Mouse (Mus musculus) hematopoietic multipotent progenitor cell, adult 10-12 weeks (in vitro differentiated cells): Measurements from ENCODE around the gene Wfikkn2. TPM values are rescaled to one million over a fixed set of nuclear protein-coding genes. Genes with fewer than 3 reads are reported as not detected.

Source experiments
- polyA plus RNA-seq: library from polyadenylated mRNA; stranded (reverse); fragments of >175 nt; gene quantifications from 2 replicates; pipeline ENCODE4 v1.2.3, GENCODE M21; 2012; ENCODE audit warnings: low replicate concordance

Gene Wfikkn2
- 0.40 and 0.65 TPM in 2 replicates for polyA plus RNA-seq

DNA sequence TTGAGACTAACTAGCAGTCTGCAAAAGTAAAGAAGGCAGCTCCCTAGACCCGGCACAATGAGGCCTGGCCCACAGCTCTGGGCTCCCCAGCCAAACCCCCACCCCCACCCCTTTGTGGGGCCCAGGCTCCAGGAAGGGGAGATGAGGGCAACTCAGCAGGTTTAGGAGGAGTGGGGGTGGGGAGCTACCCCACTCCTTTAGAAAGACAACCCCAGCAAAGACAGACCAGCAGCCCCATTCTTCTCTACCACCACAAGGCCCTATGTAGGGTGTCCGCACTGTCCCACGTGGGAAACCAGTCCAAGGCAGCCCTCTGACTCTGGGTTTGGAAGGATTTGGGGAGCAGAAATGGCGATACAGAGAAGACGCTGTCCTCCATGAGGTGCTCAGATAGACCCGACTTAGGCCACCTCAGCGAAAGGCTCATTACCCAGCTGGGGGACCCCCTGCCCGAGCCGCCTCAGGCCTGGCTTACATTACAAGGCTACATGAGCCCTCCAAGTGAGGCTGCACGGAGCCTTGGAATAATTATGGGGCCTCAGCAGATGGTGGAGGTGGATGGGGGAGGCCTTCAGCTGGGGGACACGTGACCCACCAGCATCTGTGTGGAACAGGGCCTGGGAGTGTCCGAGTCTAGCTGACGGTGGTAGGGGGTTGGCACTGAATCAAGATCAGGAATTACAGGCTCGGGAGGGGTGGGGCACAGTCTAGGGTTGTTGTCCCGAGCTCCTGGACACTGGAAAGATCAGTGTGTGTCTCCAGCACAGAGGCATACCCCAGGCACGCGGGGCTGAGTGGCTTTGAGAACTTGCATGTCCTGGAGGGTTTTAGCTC is at the start of gene Wfikkn2:
Gene Wfikkn2, minus strand, starts transcription at position 51 of the 834 bp plus-strand sequence.

DNA sequence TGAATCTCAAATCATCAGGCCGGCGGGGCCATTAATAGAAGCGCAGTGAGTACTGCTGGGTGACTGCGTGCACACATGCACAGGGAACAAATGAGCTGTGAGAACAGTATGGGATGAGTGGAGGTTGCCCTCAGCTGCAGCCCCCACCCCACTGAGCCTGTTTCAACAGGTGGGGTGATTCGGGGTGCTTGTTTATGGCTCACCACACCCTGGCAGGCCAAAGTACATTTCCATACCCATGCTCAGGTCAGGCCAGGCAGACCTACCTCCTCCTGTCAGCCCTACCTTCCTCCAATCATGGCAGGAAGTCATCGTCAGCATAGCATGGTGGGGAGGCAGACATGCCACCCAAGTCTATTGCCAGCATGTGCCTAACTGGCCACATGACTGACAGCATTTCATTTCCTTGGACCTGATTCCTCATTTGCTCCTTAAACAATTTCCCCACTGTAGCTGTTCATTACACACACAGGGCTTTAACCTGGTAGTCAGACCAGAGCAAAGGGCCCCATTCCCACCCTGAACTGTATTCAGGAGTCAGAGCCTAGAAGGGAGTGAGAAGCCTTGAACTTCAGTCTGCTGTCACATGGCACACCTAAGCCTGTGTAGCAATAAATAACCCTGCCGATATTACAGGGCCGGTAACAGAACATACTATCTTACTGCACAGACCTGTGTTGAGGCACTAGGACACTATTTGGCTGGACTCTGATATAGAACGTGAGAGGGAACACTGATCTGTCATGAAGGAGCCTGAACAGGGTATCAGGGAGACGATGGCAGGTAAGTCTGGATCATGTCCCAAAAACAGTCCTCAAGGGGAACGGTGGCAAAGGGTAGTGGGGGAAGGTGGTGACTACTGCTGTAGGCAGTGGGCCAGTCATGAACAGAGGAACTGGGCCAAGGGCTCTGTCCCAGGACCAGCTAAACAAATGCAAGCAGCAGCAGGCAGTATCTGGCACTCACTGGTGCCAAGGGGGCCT is 35.7 kb upstream of the Wfikkn2 start, which contains the start of gene Gm21885:
Gene Gm21885, plus strand, starts transcription at position 675 of the 983 bp plus-strand sequence.

DNA sequence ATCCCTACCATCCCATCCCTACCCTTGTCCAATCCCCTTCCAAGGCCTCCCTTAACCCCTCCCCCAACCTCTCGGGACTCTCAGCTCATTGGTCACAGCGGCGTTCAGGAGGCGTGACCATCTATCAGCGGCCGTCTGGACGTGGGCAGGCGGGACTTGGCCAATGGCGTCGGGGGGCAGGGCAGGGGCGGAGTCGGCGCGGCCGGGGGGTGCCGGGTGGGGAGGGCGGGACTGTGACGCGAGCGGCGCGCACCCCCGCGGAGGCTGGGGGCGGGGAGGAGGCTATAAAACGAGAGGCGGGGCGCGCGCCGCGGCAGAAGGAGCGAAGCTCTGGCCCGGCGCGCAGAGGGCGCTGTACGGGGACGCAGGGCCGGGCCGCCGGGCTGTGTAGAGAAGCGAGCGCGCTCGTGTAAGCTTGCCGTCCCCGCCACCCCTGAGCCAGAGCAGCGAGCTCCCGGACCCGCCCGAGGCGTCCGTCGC is 34.6 kb downstream of the Wfikkn2 start, which contains the start of gene Tob1:
Gene Tob1, plus strand, starts transcription at position 331 of the 480 bp plus-strand sequence.

Other genes with a start within 250 kb of the Wfikkn2 start
- gene Spag9, start 249.9 kb downstream of the Wfikkn2 start, polyA plus RNA-seq, result 19.4 and 43.5 TPM in 2 replicates
- 21.4 and 24.3 TPM in 2 replicates for gene Tob1, start 34.6 kb downstream of the Wfikkn2 start, polyA plus RNA-seq
- not detected in 2 replicates for gene Gm21885, start 35.9 kb upstream of the Wfikkn2 start, polyA plus RNA-seq
- gene Luc7l3, start 76.0 kb upstream of the Wfikkn2 start, polyA plus RNA-seq, result 13.0 and 52.8 TPM in 2 replicates
- gene Ankrd40, start 82.0 kb upstream of the Wfikkn2 start, polyA plus RNA-seq, result 54.1 and 80.2 TPM in 2 replicates
- 8.5 and 28.8 TPM in 2 replicates for gene Abcc3, start 147.0 kb upstream of the Wfikkn2 start, polyA plus RNA-seq
- gene Cacna1g, start 228.2 kb upstream of the Wfikkn2 start, polyA plus RNA-seq, result 1.0 and 26.3 TPM in 2 replicates
- not detected in 2 replicates for gene Spata20, start 240.2 kb upstream of the Wfikkn2 start, polyA plus RNA-seq